In genomic region chr17:56308088-56308487, GRCm38 (mm10) we compare ENCODE assay signal across 15 mouse cellular contexts. TPM values are rescaled to one million over a fixed set of nuclear protein-coding genes. Genes with fewer than 3 reads are reported as not detected.
DNase-seq lines count a peak whose midpoint lies in the region; ATAC-seq lines count a peak whose summit lies in the region.
"Had no signal": no experiment of that assay in that cellular context is flagged by ENCODE, and none has a peak within 500 bp of the region (broad histone marks: within the 10 kb centered on the region; RNA-seq: fewer than 3 reads in every experiment).

No protein-coding gene starts in this region.

- peaks cover 7% of the 10 kb centered on the region; the same call in 1 of the 2 replicates for H3K36me3 ChIP-seq in hindbrain, embryonic 11.5 days (ENCODE audit: control insufficient read depth, insufficient read depth, low read length)
- peaks cover 46% of the 10 kb centered on the region for H3K36me3 ChIP-seq in hindbrain, embryonic 12.5 days
- peaks cover 19% of the 10 kb centered on the region for H3K36me3 ChIP-seq in embryonic facial prominence, embryonic 11.5 days (replicated peaks; ENCODE audit: control insufficient read depth, insufficient read depth, low read depth, low read length)
- H3K36me3 ChIP-seq in kidney, embryonic 16.5 days (ENCODE audit: insufficient read depth, low read length) = peaks cover 64% of the 10 kb centered on the region
- no peaks in the 10 kb centered on the region for H3K36me3 ChIP-seq in hindbrain, embryonic 14.5 days (replicated peaks; ENCODE audit: control insufficient read depth, insufficient read depth)
- H3K36me3 ChIP-seq: neural tube, embryonic 15.5 days had no signal

- 0 out of 2 replicates have a peak overlapping the region, but pooled peaks have one; percentile 19 for H3K9ac ChIP-seq in hindbrain, embryonic 11.5 days (ENCODE audit: low read depth, low read length)
- no peak overlapping the region for H3K9ac ChIP-seq in hindbrain, embryonic 12.5 days
- no peak overlapping the region for H3K9ac ChIP-seq in embryonic facial prominence, embryonic 11.5 days (replicated peaks; ENCODE audit: low read length)
- H3K9ac ChIP-seq in kidney, embryonic 16.5 days (replicated peaks; ENCODE audit: low read length) = peak overlapping the region; percentile 41
- H3K9ac ChIP-seq in hindbrain, embryonic 14.5 days = no peak overlapping the region
- H3K9ac ChIP-seq: neural tube, embryonic 15.5 days had no signal

- H3K9me3 ChIP-seq in hindbrain, embryonic 11.5 days (ENCODE audit: control insufficient read depth, low read length) = no peaks in the 10 kb centered on the region
- H3K9me3 ChIP-seq in hindbrain, embryonic 12.5 days (replicated peaks) = no peaks in the 10 kb centered on the region
- H3K9me3 ChIP-seq in embryonic facial prominence, embryonic 11.5 days (replicated peaks; ENCODE audit: control insufficient read depth, low read length) = no peaks in the 10 kb centered on the region
- H3K9me3 ChIP-seq in kidney, embryonic 16.5 days (ENCODE audit: low read length) = no peaks in the 10 kb centered on the region
- no peaks in the 10 kb centered on the region for H3K9me3 ChIP-seq in hindbrain, embryonic 14.5 days (ENCODE audit: control insufficient read depth, low read length)
- H3K9me3 ChIP-seq: neural tube, embryonic 15.5 days had no signal

- peaks cover 12% of the 10 kb centered on the region; the same call in 1 of the 2 replicates for H3K4me1 ChIP-seq in hindbrain, embryonic 11.5 days (replicated peaks; ENCODE audit: control insufficient read depth, insufficient read depth, low read length)
- H3K4me1 ChIP-seq in hindbrain, embryonic 12.5 days = peaks cover 33% of the 10 kb centered on the region
- H3K4me1 ChIP-seq in embryonic facial prominence, embryonic 11.5 days (ENCODE audit: control insufficient read depth, insufficient read depth, low read length) = peaks cover 4% of the 10 kb centered on the region
- H3K4me1 ChIP-seq in kidney, embryonic 16.5 days (ENCODE audit: insufficient read depth, low read length) = peaks cover 46% of the 10 kb centered on the region
- peaks cover 7% of the 10 kb centered on the region; the same call in 1 of the 2 replicates for H3K4me1 ChIP-seq in hindbrain, embryonic 14.5 days (replicated peaks; ENCODE audit: control insufficient read depth, insufficient read depth, low read length)

- DNase-seq in hindbrain, embryonic 11.5 days (ENCODE audit: low spot score) = no peak
- peak; percentile 45 for DNase-seq in embryonic facial prominence, embryonic 11.5 days (ENCODE audit: low spot score)
- peak; percentile 41 to 65 for DNase-seq in lung, postnatal 4 days
- no peak for DNase-seq in adrenal gland, postnatal 36 days
- DNase-seq in thymus, adult 18-20 months = no peak
- no peak for DNase-seq in hindbrain, embryonic 14.5 days (ENCODE audit: low spot score)
- DNase-seq: gastrocnemius, postnatal 25 days had no signal

- no peaks in the 10 kb centered on the region for H3K27me3 ChIP-seq in hindbrain, embryonic 11.5 days (ENCODE audit: control insufficient read depth, insufficient read depth, low read length)
- no peaks in the 10 kb centered on the region for H3K27me3 ChIP-seq in hindbrain, embryonic 12.5 days
- no peaks in the 10 kb centered on the region for H3K27me3 ChIP-seq in embryonic facial prominence, embryonic 11.5 days (ENCODE audit: control insufficient read depth, insufficient read depth, low read length)
- no peaks in the 10 kb centered on the region for H3K27me3 ChIP-seq in kidney, embryonic 16.5 days (ENCODE audit: insufficient read depth, low read length)
- no peaks in the 10 kb centered on the region; the same call in 1 of the 2 replicates for H3K27me3 ChIP-seq in hindbrain, embryonic 14.5 days (ENCODE audit: control insufficient read depth, insufficient read depth, low read length)

- WGBS in hindbrain, embryonic 11.5 days = 75% methylated on average over 6 of the region's 6 CpGs
- 89% methylated on average over 6 of the region's 6 CpGs for WGBS in hindbrain, embryonic 12.5 days
- 83% methylated on average over 6 of the region's 6 CpGs for WGBS in embryonic facial prominence, embryonic 11.5 days
- 44% methylated on average over 6 of the region's 6 CpGs for WGBS in kidney, embryonic 16.5 days
- 83% methylated on average over 6 of the region's 6 CpGs for WGBS in hindbrain, embryonic 14.5 days

- H3K4me3 ChIP-seq in hindbrain, embryonic 11.5 days (ENCODE audit: low read depth, low read length) = no peak overlapping the region
- H3K4me3 ChIP-seq in hindbrain, embryonic 12.5 days = no peak overlapping the region
- H3K4me3 ChIP-seq in embryonic facial prominence, embryonic 11.5 days (ENCODE audit: low read depth, low read length) = no peak overlapping the region
- H3K4me3 ChIP-seq in kidney, embryonic 16.5 days (ENCODE audit: low read length) = 0 out of 2 replicates have a peak overlapping the region, but pooled peaks have one; percentile 2
- H3K4me3 ChIP-seq in hindbrain, embryonic 14.5 days (replicated peaks; ENCODE audit: low read length) = no peak overlapping the region
- H3K4me3 ChIP-seq: neural tube, embryonic 15.5 days had no signal

- H3K4me2 ChIP-seq in hindbrain, embryonic 11.5 days (replicated peaks; ENCODE audit: low read depth, low read length) = no peak overlapping the region
- H3K4me2 ChIP-seq in hindbrain, embryonic 12.5 days (replicated peaks) = no peak overlapping the region
- H3K4me2 ChIP-seq in embryonic facial prominence, embryonic 11.5 days (ENCODE audit: low read depth, low read length) = no peak overlapping the region; the same call in 1 of the 2 replicates
- peak overlapping the region; percentile 5; the same call in 1 of the 2 replicates for H3K4me2 ChIP-seq in kidney, embryonic 16.5 days (replicated peaks; ENCODE audit: low read depth, low read length)
- H3K4me2 ChIP-seq in hindbrain, embryonic 14.5 days (replicated peaks) = no peak overlapping the region
- H3K4me2 ChIP-seq: neural tube, embryonic 15.5 days had no signal

- no peak for ATAC-seq in hindbrain, embryonic 11.5 days (ENCODE audit: low FRiP score)
- ATAC-seq in hindbrain, embryonic 12.5 days (ENCODE audit: low FRiP score) = no peak
- ATAC-seq in embryonic facial prominence, embryonic 11.5 days (replicated peaks; ENCODE audit: insufficient number of reproducible peaks, low FRiP score, low TSS enrichment, low read depth) = no peak
- peak; percentile 36 for ATAC-seq in kidney, embryonic 16.5 days (ENCODE audit: low FRiP score, low TSS enrichment)
- ATAC-seq in hindbrain, embryonic 14.5 days (ENCODE audit: low FRiP score) = no peak

- no peak overlapping the region for H3K27ac ChIP-seq in hindbrain, embryonic 11.5 days (ENCODE audit: low read depth, low read length)
- H3K27ac ChIP-seq in hindbrain, embryonic 12.5 days = no peak overlapping the region
- H3K27ac ChIP-seq in embryonic facial prominence, embryonic 11.5 days (replicated peaks; ENCODE audit: low read depth, low read length) = no peak overlapping the region
- H3K27ac ChIP-seq in kidney, embryonic 16.5 days (ENCODE audit: low read length) = peak overlapping the region; percentile 87
- H3K27ac ChIP-seq in hindbrain, embryonic 14.5 days = no peak overlapping the region
- H3K27ac ChIP-seq: neural tube, embryonic 15.5 days had no signal

RNA-seq across cellular contexts. Expression of gene Uhrf1, which starts 5.0 kb away (rescaled TPM):
- 77.7 and 95.9 TPM in 2 replicates for polyA plus RNA-seq in hindbrain, embryonic 11.5 days (2014; fragmentation: Nextera tagmentation; extraction: Ambion mirVana)
- 95.7 and 99.9 TPM in 2 replicates for polyA plus RNA-seq in hindbrain, embryonic 12.5 days (2016; fragmentation: Nextera tagmentation; extraction: Ambion mirVana)
- polyA plus RNA-seq in embryonic facial prominence, embryonic 11.5 days (2014; fragmentation: Nextera tagmentation; extraction: Ambion mirVana) = 118 and 119 TPM in 2 replicates
- 170 and 179 TPM in 2 replicates for polyA plus RNA-seq in kidney, embryonic 16.5 days (2015; fragmentation: Nextera tagmentation; extraction: Ambion mirVana)
- 1 to 10 TPM; 5.9 to 9.4 TPM for total RNA-seq in adrenal gland, postnatal 36 days (2021)
- polyA plus RNA-seq in hindbrain, embryonic 14.5 days (2014; fragmentation: Nextera tagmentation; extraction: Ambion mirVana) = 14.1 and 15.9 TPM in 2 replicates

RNA-seq across cellular contexts. Expression of gene Arrdc5, which starts 8.0 kb away (rescaled TPM):
- polyA plus RNA-seq in hindbrain, embryonic 11.5 days (2014; fragmentation: Nextera tagmentation; extraction: Ambion mirVana) = not detected in 2 replicates
- polyA plus RNA-seq in hindbrain, embryonic 12.5 days (2016; fragmentation: Nextera tagmentation; extraction: Ambion mirVana) = not detected in 2 replicates
- polyA plus RNA-seq in embryonic facial prominence, embryonic 11.5 days (2014; fragmentation: Nextera tagmentation; extraction: Ambion mirVana) = not detected in 2 replicates
- not detected in 2 replicates for polyA plus RNA-seq in kidney, embryonic 16.5 days (2015; fragmentation: Nextera tagmentation; extraction: Ambion mirVana)
- total RNA-seq in adrenal gland, postnatal 36 days (2021) = not detected
- polyA plus RNA-seq in hindbrain, embryonic 14.5 days (2014; fragmentation: Nextera tagmentation; extraction: Ambion mirVana) = not detected in 2 replicates
- total RNA-seq: gastrocnemius, postnatal 25 days; hematopoietic stem cell, adult 5-6 weeks; left cerebral cortex, adult 8-10 months; megakaryocyte-erythroid progenitor cell, adult 5-6 weeks had no signal
- polyA plus RNA-seq: C2C12; erythroblast, embryonic 14.5 days; neural tube, embryonic 15.5 days had no signal

RNA-seq across cellular contexts. Expression of gene Plin3, which starts 15.4 kb away (rescaled TPM):
- 25.0 and 26.2 TPM in 2 replicates for polyA plus RNA-seq in hindbrain, embryonic 11.5 days (2014; fragmentation: Nextera tagmentation; extraction: Ambion mirVana)
- 37.1 and 37.2 TPM in 2 replicates for polyA plus RNA-seq in hindbrain, embryonic 12.5 days (2016; fragmentation: Nextera tagmentation; extraction: Ambion mirVana)
- polyA plus RNA-seq in embryonic facial prominence, embryonic 11.5 days (2014; fragmentation: Nextera tagmentation; extraction: Ambion mirVana) = 33.0 and 48.5 TPM in 2 replicates
- polyA plus RNA-seq in kidney, embryonic 16.5 days (2015; fragmentation: Nextera tagmentation; extraction: Ambion mirVana) = 87.5 and 106 TPM in 2 replicates
- 100 to 1,000 TPM in 1 of 2 experiments, 10 to 100 TPM in 1; 51.4 to 106 TPM for total RNA-seq in adrenal gland, postnatal 36 days (2021)
- 13.9 and 16.4 TPM in 2 replicates for polyA plus RNA-seq in hindbrain, embryonic 14.5 days (2014; fragmentation: Nextera tagmentation; extraction: Ambion mirVana)

RNA-seq across cellular contexts. Expression of gene Kdm4b, which starts 17.8 kb away (rescaled TPM):
- polyA plus RNA-seq in hindbrain, embryonic 11.5 days (2014; fragmentation: Nextera tagmentation; extraction: Ambion mirVana) = 33.7 and 39.0 TPM in 2 replicates
- 75.3 and 86.9 TPM in 2 replicates for polyA plus RNA-seq in hindbrain, embryonic 12.5 days (2016; fragmentation: Nextera tagmentation; extraction: Ambion mirVana)
- 27.3 and 28.2 TPM in 2 replicates for polyA plus RNA-seq in embryonic facial prominence, embryonic 11.5 days (2014; fragmentation: Nextera tagmentation; extraction: Ambion mirVana)
- polyA plus RNA-seq in kidney, embryonic 16.5 days (2015; fragmentation: Nextera tagmentation; extraction: Ambion mirVana) = 37.7 and 39.1 TPM in 2 replicates
- total RNA-seq in adrenal gland, postnatal 36 days (2021) = 10 to 100 TPM; 38.1 to 39.9 TPM
- polyA plus RNA-seq in hindbrain, embryonic 14.5 days (2014; fragmentation: Nextera tagmentation; extraction: Ambion mirVana) = 62.2 and 64.3 TPM in 2 replicates

RNA-seq across cellular contexts. Expression of gene Ticam1, which starts 31.5 kb away (rescaled TPM):
- polyA plus RNA-seq in hindbrain, embryonic 11.5 days (2014; fragmentation: Nextera tagmentation; extraction: Ambion mirVana) = 2.1 and 2.7 TPM in 2 replicates
- 2.3 and 2.5 TPM in 2 replicates for polyA plus RNA-seq in hindbrain, embryonic 12.5 days (2016; fragmentation: Nextera tagmentation; extraction: Ambion mirVana)
- polyA plus RNA-seq in embryonic facial prominence, embryonic 11.5 days (2014; fragmentation: Nextera tagmentation; extraction: Ambion mirVana) = 2.9 and 3.6 TPM in 2 replicates
- polyA plus RNA-seq in kidney, embryonic 16.5 days (2015; fragmentation: Nextera tagmentation; extraction: Ambion mirVana) = 7.3 and 10.3 TPM in 2 replicates
- 10 to 100 TPM; 21.1 to 23.1 TPM for total RNA-seq in adrenal gland, postnatal 36 days (2021)
- 1.4 and 1.5 TPM in 2 replicates for polyA plus RNA-seq in hindbrain, embryonic 14.5 days (2014; fragmentation: Nextera tagmentation; extraction: Ambion mirVana)

Comparison
In these comparisons a context has a peak if more than half of its experiments do, and no peak if none do; other contexts are left out.
1. H3K9ac ChIP-seq: peak in hindbrain, embryonic 11.5 days (single experiment) and kidney, embryonic 16.5 days (single experiment); none in hindbrain, embryonic 12.5 days (single experiment), embryonic facial prominence, embryonic 11.5 days (single experiment) and hindbrain, embryonic 14.5 days (single experiment).
2. DNase-seq: peak in embryonic facial prominence, embryonic 11.5 days (single experiment) and lung, postnatal 4 days (2 of 2); none in hindbrain, embryonic 11.5 days (single experiment), adrenal gland, postnatal 36 days (0 of 2), thymus, adult 18-20 months (0 of 2) and hindbrain, embryonic 14.5 days (single experiment).